9 mouse cellular contexts compared by ENCODE assay signal in the genomic region with DNA sequence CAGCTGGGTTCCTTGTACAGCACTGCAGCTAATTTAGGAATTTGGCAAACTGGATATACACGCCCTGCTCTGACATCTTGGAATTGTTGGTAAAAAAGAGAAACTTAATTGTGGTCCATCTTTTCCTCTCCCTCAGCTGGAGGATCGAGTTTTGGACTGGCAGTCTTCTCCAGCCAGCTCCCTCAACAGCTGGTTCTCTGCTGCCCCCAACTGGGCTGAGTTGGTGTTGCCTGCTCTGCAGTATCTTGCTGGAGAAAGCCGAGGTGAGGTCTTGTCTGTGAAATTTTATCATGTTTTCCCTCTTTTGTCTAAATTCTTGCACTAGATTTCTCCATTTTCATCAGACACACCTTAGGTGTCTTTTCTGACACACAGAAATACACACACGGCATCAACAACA. TPM values are rescaled to one million over a fixed set of nuclear protein-coding genes. Genes with fewer than 3 reads are reported as not detected.
DNase-seq lines count a peak whose midpoint lies in the region; ATAC-seq and TF ChIP-seq lines count a peak whose summit lies in the region.
"Had no signal": no experiment of that assay in that cellular context is flagged by ENCODE, and none has a peak within 500 bp of the region (broad histone marks: within the 10 kb centered on the region; RNA-seq: fewer than 3 reads in every experiment).

No protein-coding gene starts in this region.

- no peaks in the 10 kb centered on the region for H3K4me1 ChIP-seq in kidney, adult 2 months (ENCODE audit: control insufficient read depth, insufficient read depth, low read length)
- H3K4me1 ChIP-seq in kidney, embryonic 15.5 days, result no peaks in the 10 kb centered on the region
- H3K4me1 ChIP-seq: neural tube, embryonic 13.5 days had no signal

- H3K27ac ChIP-seq in kidney, adult 2 months (ENCODE audit: insufficient read depth, low read depth, low read length), result no peak overlapping the region
- no peak overlapping the region for H3K27ac ChIP-seq in kidney, embryonic 15.5 days
- H3K27ac ChIP-seq: neural tube, embryonic 13.5 days had no signal

- H3K9me3 ChIP-seq in kidney, embryonic 15.5 days (replicated peaks), result no peaks in the 10 kb centered on the region
- H3K9me3 ChIP-seq: neural tube, embryonic 13.5 days had no signal

- H3K9ac ChIP-seq in kidney, embryonic 15.5 days, result no peak overlapping the region
- H3K9ac ChIP-seq: neural tube, embryonic 13.5 days had no signal

- TF ChIP-seq CTCF in kidney, adult 2 months (conservative IDR thresholded peaks at IDR 0.05; ENCODE audit: insufficient read depth, insufficient read length, low read depth, low read length), result peak; percentile 85

- no peaks in the 10 kb centered on the region for H3K27me3 ChIP-seq in kidney, adult 2 months (replicated peaks; ENCODE audit: control insufficient read depth, insufficient read depth, low read length)
- H3K27me3 ChIP-seq in kidney, embryonic 15.5 days, result no peaks in the 10 kb centered on the region
- H3K27me3 ChIP-seq: neural tube, embryonic 13.5 days had no signal

- no peak for ATAC-seq in kidney, embryonic 15.5 days (replicated peaks; ENCODE audit: low FRiP score)

- TF ChIP-seq POLR2A in kidney, adult 2 months (IDR thresholded peaks at IDR 0.05; ENCODE audit: low read depth, low read length), result no peak

- H3K36me3 ChIP-seq in kidney, adult 2 months (ENCODE audit: control insufficient read depth, insufficient read depth, low read length), result peaks cover 8% of the 10 kb centered on the region
- peaks cover 99% of the 10 kb centered on the region for H3K36me3 ChIP-seq in kidney, embryonic 15.5 days

- peak; percentile 65 for DNase-seq in kidney, adult 2 months
- peak; percentile 51 for DNase-seq in MN1 (ENCODE audit: low spot score)
- DNase-seq in cerebellum, postnatal 14 days, result peak; percentile 75 to 85
- DNase-seq in gastrocnemius, postnatal 4 days (ENCODE audit: low spot score in 2 of 2), result peak; percentile 46 to 62
- peak; percentile 74 for DNase-seq in left cerebral cortex, postnatal 4 days
- DNase-seq in ovary, postnatal 14 days (ENCODE audit: low spot score), result peak; percentile 65
- DNase-seq in urinary bladder, adult 18-20 months (ENCODE audit: low spot score in 2 of 2), result peak; percentile 41 to 73

- intact Hi-C loops in left cerebral cortex, postnatal 4 days (cut with DNase I), result no loop called here

- H3K4me2 ChIP-seq in kidney, embryonic 15.5 days, result no peak overlapping the region
- H3K4me2 ChIP-seq: neural tube, embryonic 13.5 days had no signal

- no peak overlapping the region for H3K4me3 ChIP-seq in kidney, adult 2 months (ENCODE audit: insufficient read depth, low read depth, low read length)
- no peak overlapping the region for H3K4me3 ChIP-seq in kidney, embryonic 15.5 days (replicated peaks)
- H3K4me3 ChIP-seq: neural tube, embryonic 13.5 days had no signal

- WGBS in kidney, adult 2 months, result 50% methylated on average over 4 of the region's 4 CpGs
- WGBS in kidney, embryonic 15.5 days, result 56% methylated on average over 4 of the region's 4 CpGs

RNA-seq across cellular contexts. Expression of gene Nfrkb, which starts 14.4 kb away (rescaled TPM):
- 12.4 and 13.8 TPM in 2 replicates for polyA plus RNA-seq in kidney, adult 2 months (2012; rRNA removed)
- 19.8 and 21.3 TPM in 2 replicates for polyA plus RNA-seq in kidney, embryonic 15.5 days (2015; fragmentation: Nextera tagmentation; extraction: Ambion mirVana)
- total RNA-seq in gastrocnemius, postnatal 4 days (2021), result 10 to 100 TPM; 18.9 to 21.2 TPM
- total RNA-seq in left cerebral cortex, postnatal 4 days (2021), result 10 to 100 TPM; 42.1 to 42.6 TPM
